Mouse (Mus musculus) left cerebral cortex, postnatal 36 days (tissue): Measurements from ENCODE around the gene Tstd2. TPM values are rescaled to one million over a fixed set of nuclear protein-coding genes. Genes with fewer than 3 reads are reported as not detected.

Source experiments
- total RNA-seq, 2 experiments: library from RNA; stranded (reverse); gene quantifications; 2 replicates each; pipeline ENCODE4 v1.2.3; 2021

Tstd2 gene
- total RNA-seq, 2 experiments from 2014 or later, result 14.3 to 21.4 TPM

Other genes starting within 250 kb of the Tstd2 start
- under 1 TPM; 0.12 to 0.14 TPM for gene Ccdc180, start 248.4 kb downstream of the Tstd2 start, total RNA-seq
- 10 to 100 TPM; 24.7 to 24.9 TPM for gene Tdrd7, start 173.4 kb downstream of the Tstd2 start, total RNA-seq
- 10 to 100 TPM; 43.6 to 49.5 TPM for gene Tmod1, start 99.8 kb downstream of the Tstd2 start, total RNA-seq
- gene Ncbp1, start 81 bp downstream of the Tstd2 start, total RNA-seq, result 10 to 100 TPM; 43.3 to 49.9 TPM
- gene Xpa, start 57.6 kb upstream of the Tstd2 start, total RNA-seq, result 10 to 100 TPM; 10.4 to 12.9 TPM
- gene Foxe1, start 204.9 kb upstream of the Tstd2 start, total RNA-seq, result not detected